Mouse (Mus musculus) bone marrow macrophage, adult 2 months (primary cell): ENCODE results near the gene Atg5. TPM values are rescaled to one million over a fixed set of nuclear protein-coding genes. Genes with fewer than 3 reads are reported as not detected.

ENCODE experiments used
- H3K27ac ChIP-seq: 2 replicates; pipeline ENCODE4 v1.5.1; 2012; ENCODE audit warnings: low read depth, low read length; ENCODE audit not compliant: insufficient read depth
- H3K4me1 ChIP-seq: 2 replicates; pipeline ENCODE4 v1.6.1; 2012; ENCODE audit warnings: low read length; ENCODE audit not compliant: control insufficient read depth, insufficient read depth
- H3K4me3 ChIP-seq: 2 replicates; pipeline ENCODE4 v1.5.1; 2012; ENCODE audit warnings: mild to moderate bottlenecking, low read length, moderate library complexity; ENCODE audit not compliant: insufficient read depth
- CTCF ChIP-seq: IDR thresholded peaks from 2 replicates; pipeline ENCODE4 v1.5.1; 2012; ENCODE audit warnings: low read depth, mild to moderate bottlenecking, low read length, moderate library complexity
- POLR2A ChIP-seq: IDR thresholded peaks from 2 replicates; pipeline ENCODE4 v1.6.1; 2012; ENCODE audit warnings: mild to moderate bottlenecking, low read depth, low read length, borderline replicate concordance
- polyA plus RNA-seq: library from polyadenylated mRNA; stranded (reverse); fragments of >200 nt; gene quantifications from 2 replicates; pipeline ENCODE4 v1.2.4, GENCODE M21; 2012; ENCODE audit not compliant: missing spikeins, insufficient read depth, insufficient read length

Gene Atg5
- polyA plus RNA-seq, 1 experiment: 42.7 TPM

GRCm38 (mm10) chr10:44348474-44349415 lies 80.6 kb downstream of the Atg5 start:
- no peak overlapping the region for H3K4me3 ChIP-seq
- peaks cover 5% of the 10 kb centered on the region for H3K4me1 ChIP-seq
- no peak overlapping the region for H3K27ac ChIP-seq
- TF ChIP-seq POLR2A (no peak), CTCF (no peak)

DNA sequence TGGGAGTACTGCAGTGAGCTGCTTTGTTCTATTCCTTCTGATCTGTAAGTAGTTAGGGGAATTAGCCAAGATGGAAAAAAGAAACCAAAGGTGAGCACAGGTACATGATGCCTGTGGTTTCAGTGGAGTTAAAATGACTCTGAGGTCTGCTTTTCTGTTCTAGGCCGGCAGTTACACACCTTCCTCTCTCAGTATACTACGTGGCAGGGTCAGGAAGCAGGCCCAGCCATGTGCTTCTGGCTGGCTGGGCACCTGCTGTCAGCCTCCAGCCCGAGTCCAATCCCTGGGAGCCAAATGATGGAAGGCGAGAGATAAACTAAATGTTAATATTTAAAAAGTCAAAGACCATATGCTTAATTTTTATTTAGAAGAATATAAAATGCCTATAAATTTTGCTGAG lies 85.3 kb downstream of the Atg5 start:
- Histone ChIP-seq H3K4me1 (0 out of 2 replicates have a peak, but pooled peaks cover 3% of the 10 kb centered on the region), H3K4me3 (no peak overlapping the region), H3K27ac (no peak overlapping the region)
- TF ChIP-seq POLR2A (no peak), CTCF (no peak)

DNA sequence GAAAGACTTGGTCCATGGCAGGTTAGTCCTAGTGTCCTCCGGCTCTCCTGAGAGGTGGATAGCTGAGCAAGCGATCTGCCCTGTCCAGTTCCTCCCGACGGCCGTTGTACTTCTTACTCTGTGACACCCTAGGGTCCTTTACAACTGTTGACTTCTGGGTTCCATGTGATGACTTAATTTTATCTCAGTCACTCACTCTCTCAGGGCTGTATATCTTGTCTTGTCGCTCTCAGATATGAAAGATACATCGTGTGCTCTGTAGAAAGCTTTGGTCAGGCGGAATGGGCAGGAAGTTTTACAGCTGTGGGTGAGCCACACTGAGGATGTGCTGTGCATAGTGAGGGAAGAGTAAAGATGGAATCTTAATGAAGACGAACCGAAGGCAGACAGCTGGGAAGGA lies 86.2 kb downstream of the Atg5 start:
- 0 out of 2 replicates have a peak, but pooled peaks cover 3% of the 10 kb centered on the region for H3K4me1 ChIP-seq
- H3K27ac ChIP-seq: no peak overlapping the region
- TF ChIP-seq CTCF: no peak
- TF ChIP-seq POLR2A: no peak
- H3K4me3 ChIP-seq: no peak overlapping the region

DNA sequence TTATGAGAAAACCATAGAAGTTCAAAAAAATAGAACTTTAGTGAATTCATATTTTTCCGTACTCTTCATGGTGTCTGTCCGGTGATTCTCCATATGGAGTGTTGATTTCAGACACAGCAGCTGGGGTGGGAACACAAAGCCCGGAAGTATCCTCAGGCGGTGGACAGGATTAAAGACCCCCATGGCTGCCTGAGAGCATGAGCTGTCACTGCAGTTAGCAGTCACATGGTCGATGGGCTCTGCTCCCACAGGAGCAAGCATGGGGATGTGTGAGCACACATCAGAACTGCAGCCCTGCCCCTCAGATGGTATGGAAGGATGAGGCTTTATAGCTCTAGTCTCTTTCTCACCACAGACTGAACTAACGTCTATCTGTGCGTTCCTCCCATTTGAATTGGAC lies 87.1 kb downstream of the Atg5 start:
- Histone ChIP-seq H3K4me3 (no peak overlapping the region), H3K27ac (no peak overlapping the region), H3K4me1 (0 out of 2 replicates have a peak, but pooled peaks cover 3% of the 10 kb centered on the region)
- TF ChIP-seq POLR2A (no peak), CTCF (no peak)

GRCm38 (mm10) chr10:44356625-44357024 lies 88.5 kb downstream of the Atg5 start:
- 0 out of 2 replicates have a peak, but pooled peaks cover 3% of the 10 kb centered on the region for H3K4me1 ChIP-seq
- TF ChIP-seq POLR2A (no peak), CTCF (no peak)
- H3K4me3 ChIP-seq: no peak overlapping the region
- no peak overlapping the region for H3K27ac ChIP-seq

DNA sequence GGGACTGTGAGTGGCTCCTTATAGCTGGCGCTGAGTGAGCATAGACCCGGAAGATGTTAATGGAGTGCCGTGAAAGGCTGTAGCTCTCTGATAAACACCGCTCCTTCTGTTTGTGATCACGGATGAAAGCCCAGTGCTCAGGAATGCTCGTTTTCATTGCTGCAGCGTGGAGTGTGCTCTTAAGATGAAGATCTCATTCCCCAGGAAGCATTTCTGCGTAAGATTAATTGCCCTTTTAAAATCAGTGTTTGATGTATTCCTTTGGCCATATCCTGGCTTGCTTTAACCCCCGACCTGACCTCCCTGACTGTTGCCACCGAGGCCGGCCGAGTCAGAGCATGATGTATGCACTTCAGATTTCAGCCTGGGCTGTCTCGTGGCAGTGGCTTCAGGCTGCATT lies 89.2 kb downstream of the Atg5 start:
- no peak for TF ChIP-seq CTCF
- TF ChIP-seq POLR2A: no peak
- H3K4me3 ChIP-seq: no peak overlapping the region
- no peak overlapping the region for H3K27ac ChIP-seq
- 0 out of 2 replicates have a peak, but pooled peaks cover 3% of the 10 kb centered on the region for H3K4me1 ChIP-seq

- no peak overlapping the region for H3K27ac ChIP-seq
- H3K4me3 ChIP-seq: no peak overlapping the region
- no peaks in the 10 kb centered on the region for H3K4me1 ChIP-seq
- TF ChIP-seq POLR2A: no peak
- TF ChIP-seq CTCF: no peak
Measured at GRCm38 (mm10) chr10:44358816-44359215, 90.7 kb downstream of the Atg5 start.

DNA sequence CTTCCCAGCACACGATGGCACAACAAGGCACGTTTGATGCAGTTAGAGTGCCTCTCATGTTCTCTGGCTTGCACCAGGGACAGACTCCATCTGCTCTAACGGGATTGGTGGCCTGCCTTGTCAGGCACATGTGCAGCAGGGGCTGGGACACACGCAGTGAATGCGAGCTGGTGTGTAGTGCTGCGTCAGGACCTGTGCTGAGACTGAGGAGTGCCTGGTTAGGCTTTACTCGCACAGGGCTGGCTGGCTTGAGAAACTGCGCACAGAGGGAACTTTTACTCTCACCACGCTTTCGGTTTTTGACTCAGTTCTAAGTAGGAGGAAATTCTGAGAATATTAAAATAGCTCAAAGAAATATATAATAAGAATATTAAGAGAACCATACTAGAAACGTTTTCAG lies 92.5 kb downstream of the Atg5 start:
- H3K4me3 ChIP-seq: no peak overlapping the region
- TF ChIP-seq POLR2A (no peak), CTCF (no peak)
- no peaks in the 10 kb centered on the region for H3K4me1 ChIP-seq
- no peak overlapping the region for H3K27ac ChIP-seq

DNA sequence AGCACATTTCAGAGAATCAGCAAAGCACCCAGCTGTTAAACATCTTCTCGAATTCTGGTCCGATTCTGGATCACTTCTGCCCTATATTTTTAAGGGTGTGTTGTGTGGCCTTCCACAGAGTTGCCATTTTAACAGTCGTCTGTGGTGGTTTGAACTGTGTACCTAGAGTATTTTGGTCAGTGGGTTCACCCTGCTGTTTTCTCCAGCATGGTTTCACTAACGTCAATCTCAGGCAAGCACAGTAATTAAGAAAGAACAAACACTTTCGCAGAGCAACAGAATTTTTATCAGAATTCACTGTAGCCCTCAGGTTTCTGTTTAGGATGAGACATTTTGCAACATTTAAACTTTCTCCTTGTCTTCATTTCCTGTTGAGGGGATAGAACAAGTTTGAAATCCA lies 94.3 kb downstream of the Atg5 start:
- no peak for TF ChIP-seq POLR2A
- Histone ChIP-seq H3K27ac (no peak overlapping the region), H3K4me1 (no peaks in the 10 kb centered on the region), H3K4me3 (no peak overlapping the region)

DNA sequence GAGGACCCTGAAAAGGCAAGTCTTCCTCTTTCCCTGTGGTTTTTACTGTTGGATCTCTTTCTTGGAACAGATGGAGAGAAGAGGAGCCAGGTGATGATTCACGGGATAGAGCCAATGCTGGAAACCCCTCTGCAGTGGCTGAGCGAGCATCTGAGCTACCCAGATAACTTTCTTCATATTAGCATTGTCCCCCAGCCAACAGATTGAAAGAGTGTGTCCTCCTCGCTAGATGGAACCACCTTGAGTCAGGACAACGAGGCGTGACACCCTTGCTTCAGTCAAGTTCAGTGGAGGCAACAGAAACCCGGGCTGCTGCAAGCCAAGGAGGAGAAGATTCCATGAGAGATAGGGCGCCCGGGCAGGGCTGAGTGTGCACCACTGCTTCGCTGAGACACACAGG lies 94.7 kb downstream of the Atg5 start:
- TF ChIP-seq POLR2A (no peak), CTCF (no peak)
- H3K4me3 ChIP-seq: no peak overlapping the region

GRCm38 (mm10) chr10:44366186-44366585 lies 98.0 kb downstream of the Atg5 start:
- no peak for TF ChIP-seq POLR2A
- no peak for TF ChIP-seq CTCF
- Histone ChIP-seq H3K4me1 (no peaks in the 10 kb centered on the region), H3K4me3 (no peak overlapping the region), H3K27ac (no peak overlapping the region)

More for the DNA sequence above, 94.7 kb downstream of the Atg5 start:
- no peaks in the 10 kb centered on the region for H3K4me1 ChIP-seq
- H3K27ac ChIP-seq: no peak overlapping the region
